Mouse (Mus musculus) stomach, embryonic 14.5 days (tissue): ENCODE results near the gene Ggt7. TPM values are rescaled to one million over a fixed set of nuclear protein-coding genes. Genes with fewer than 3 reads are reported as not detected.
"Not testable (repeated sequence)": the region's sequence is repeated elsewhere in the genome, so short reads cannot be mapped to it uniquely, and the experiment has no call there.

Source experiments
- ATAC-seq: fragments of 200-750 bp; cut with Nextera tagmentation; 2 replicates; pipeline ENCODE4 v1.8.0; 2017; ENCODE audit warnings: low read depth, moderate TSS enrichment; ENCODE audit not compliant: insufficient number of reproducible peaks, insufficient read depth, low FRiP score
- H3K27ac ChIP-seq: fragments of 300-500 bp; sonication (generic); 2 replicates; pipeline ENCODE4 v1.5.1; 2014; ENCODE audit warnings: mild to moderate bottlenecking, low read length, moderate library complexity, mixed read lengths
- H3K27me3 ChIP-seq: fragments of 300-500 bp; sonication (generic); 2 replicates; pipeline ENCODE4 v1.6.1; 2014; ENCODE audit warnings: low read length, control low read depth, mixed read lengths; ENCODE audit not compliant: control insufficient read depth, insufficient read depth
- H3K36me3 ChIP-seq: fragments of 300-500 bp; sonication (generic); 2 replicates; pipeline ENCODE4 v1.6.1; 2014; ENCODE audit warnings: mild to moderate bottlenecking, control low read depth, low read length, moderate library complexity, mixed read lengths; ENCODE audit not compliant: control insufficient read depth, insufficient read depth
- H3K4me1 ChIP-seq: fragments of 300-500 bp; sonication (generic); 2 replicates; pipeline ENCODE4 v1.6.1; 2014; ENCODE audit warnings: low read length, control low read depth, mixed read lengths; ENCODE audit not compliant: control insufficient read depth, insufficient read depth
- H3K4me2 ChIP-seq: fragments of 300-500 bp; sonication (generic); replicated peaks from 2 replicates; pipeline ENCODE4 v1.6.1; 2014; ENCODE audit warnings: low read depth, low read length, control low read depth
- H3K4me3 ChIP-seq: fragments of 300-500 bp; sonication (generic); 2 replicates; pipeline ENCODE4 v1.5.1; 2014; ENCODE audit warnings: low read depth, low read length, control low read depth
- H3K9ac ChIP-seq: fragments of 300-500 bp; sonication (generic); replicated peaks from 2 replicates; pipeline ENCODE4 v1.6.1; 2014; ENCODE audit warnings: low read depth, mild to moderate bottlenecking, control low read depth, low read length, moderate library complexity, mixed read lengths
- H3K9me3 ChIP-seq: fragments of 300-500 bp; sonication (generic); 2 replicates; pipeline ENCODE4 v1.6.1; 2016; ENCODE audit warnings: low read depth, low read length, control low read depth; ENCODE audit not compliant: control insufficient read depth
- WGBS: fragments of 180-500 bp; shearing (Covaris S2); extraction: QIAGEN DNeasy Blood & Tissue Kit; methylation state at CpG from one replicate; pipeline ENCODE4 v1.1.7; 2014; 5-methylcytosine and 5-hydroxymethylcytosine counted together
- polyA plus RNA-seq: library from polyadenylated mRNA; unstranded; fragments of >200 nt; fragmentation: Nextera tagmentation; extraction: Ambion mirVana; gene quantifications from 2 replicates; pipeline ENCODE4 v1.2.1, GENCODE M21; 2014

Ggt7 gene
- polyA plus RNA-seq, 1 experiment from 2014 or later, result 2.4 TPM

DNA sequence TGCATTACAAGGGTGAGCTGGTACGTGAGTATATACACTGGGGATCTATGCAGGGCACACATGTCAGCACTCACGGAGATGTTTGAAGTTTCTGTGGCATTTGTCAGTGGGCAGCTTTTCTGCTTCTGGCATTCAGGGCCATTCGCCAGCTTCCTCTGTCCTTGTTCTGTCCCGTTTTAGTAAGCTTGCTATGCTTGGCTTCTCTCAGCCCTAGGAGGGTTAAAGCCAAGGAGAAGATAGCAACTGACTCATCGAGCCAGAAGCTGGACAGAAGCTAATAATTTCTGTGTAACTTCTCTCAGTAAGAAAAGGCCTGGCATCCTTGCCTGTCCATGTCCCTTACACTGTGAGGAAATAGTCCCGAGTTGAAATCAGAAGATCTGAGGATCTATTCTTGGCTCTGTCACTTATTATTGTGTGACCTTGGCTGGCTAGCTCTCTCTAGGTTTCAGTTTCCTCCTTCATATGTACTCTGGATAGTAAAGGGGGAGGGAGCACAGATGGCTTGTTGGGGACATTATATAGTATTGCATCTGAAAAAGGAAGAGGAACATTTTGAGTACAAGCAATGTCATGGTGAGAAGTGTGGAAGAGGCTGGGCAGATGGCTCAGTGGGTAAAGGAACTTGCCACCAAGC, 22.9 kb upstream of the Ggt7 start:
- no peak overlapping the region for H3K4me2 ChIP-seq
- H3K9me3 ChIP-seq, result no peaks in the 10 kb centered on the region
- no peak overlapping the region for H3K9ac ChIP-seq
- no peak overlapping the region for H3K27ac ChIP-seq
- H3K36me3 ChIP-seq, result no peaks in the 10 kb centered on the region
- 72% methylated on average over 6 of the region's 6 CpGs for whole genome bisulfite sequencing
- no peaks in the 10 kb centered on the region for H3K27me3 ChIP-seq
- no peak overlapping the region for H3K4me3 ChIP-seq
- ATAC-seq, result no peak
- H3K4me1 ChIP-seq, result no peaks in the 10 kb centered on the region

DNA sequence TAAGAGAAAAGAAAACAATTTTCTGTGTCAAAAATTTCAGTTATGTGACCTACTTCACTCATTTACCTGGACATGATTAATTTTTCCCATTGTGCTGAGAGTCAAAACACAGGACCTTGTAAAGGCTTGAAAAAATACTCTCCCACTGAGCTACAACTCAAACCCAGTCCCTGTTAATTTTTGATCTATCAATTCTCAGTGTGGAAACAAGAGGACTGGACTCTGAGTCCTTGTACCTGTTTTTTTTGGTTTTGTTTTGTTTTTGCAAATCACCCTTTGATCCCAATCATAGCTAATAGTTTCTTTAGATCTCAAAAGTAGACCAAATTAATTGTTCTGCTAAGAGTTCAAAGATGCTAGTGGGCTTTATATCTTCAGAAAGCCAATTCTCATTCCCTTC, 21.7 kb upstream of the Ggt7 start:
- Histone ChIP-seq H3K36me3 (no peaks in the 10 kb centered on the region), H3K9me3 (no peaks in the 10 kb centered on the region), H3K27me3 (no peaks in the 10 kb centered on the region), H3K27ac (no peak overlapping the region), H3K4me3 (no peak overlapping the region), H3K9ac (no peak overlapping the region), H3K4me1 (no peaks in the 10 kb centered on the region), H3K4me2 (no peak overlapping the region)
- ATAC-seq, result no peak

DNA sequence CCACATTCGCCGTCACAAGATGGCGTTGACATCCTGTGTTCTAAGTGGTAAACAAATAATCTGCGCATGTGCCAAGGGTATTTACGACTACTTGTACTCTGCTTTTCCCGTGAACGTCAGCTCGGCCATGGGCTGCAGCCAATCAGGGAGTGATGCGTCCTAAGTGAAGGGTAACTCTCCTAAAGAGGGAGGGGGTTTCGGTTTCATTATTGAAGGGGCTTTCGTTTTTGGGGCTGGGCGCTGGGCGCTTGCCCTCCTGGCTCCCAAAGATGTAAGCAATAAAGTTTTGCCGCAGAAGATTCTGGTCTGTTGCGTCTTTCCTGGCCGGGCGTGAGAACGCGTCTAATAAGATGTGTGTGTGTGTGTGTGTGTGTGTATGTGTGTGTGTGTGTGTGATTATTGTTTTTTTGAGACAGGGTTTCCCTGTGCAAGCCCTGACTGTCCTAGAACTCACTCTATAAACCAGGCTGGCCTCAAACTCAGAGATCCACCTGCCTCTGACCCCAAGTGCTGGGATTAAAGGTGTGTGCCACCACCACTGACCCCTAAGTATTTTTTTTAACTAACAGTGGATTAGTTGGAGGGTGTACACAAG, 20.5 kb upstream of the Ggt7 start:
- H3K4me3 ChIP-seq, H3K27me3 ChIP-seq, H3K36me3 ChIP-seq, H3K9ac ChIP-seq, ATAC-seq, H3K9me3 ChIP-seq, H3K4me2 ChIP-seq, H3K4me1 ChIP-seq, H3K27ac ChIP-seq: not testable (repeated sequence)
- WGBS, result 75% methylated on average over 14 of the region's 19 CpGs

DNA sequence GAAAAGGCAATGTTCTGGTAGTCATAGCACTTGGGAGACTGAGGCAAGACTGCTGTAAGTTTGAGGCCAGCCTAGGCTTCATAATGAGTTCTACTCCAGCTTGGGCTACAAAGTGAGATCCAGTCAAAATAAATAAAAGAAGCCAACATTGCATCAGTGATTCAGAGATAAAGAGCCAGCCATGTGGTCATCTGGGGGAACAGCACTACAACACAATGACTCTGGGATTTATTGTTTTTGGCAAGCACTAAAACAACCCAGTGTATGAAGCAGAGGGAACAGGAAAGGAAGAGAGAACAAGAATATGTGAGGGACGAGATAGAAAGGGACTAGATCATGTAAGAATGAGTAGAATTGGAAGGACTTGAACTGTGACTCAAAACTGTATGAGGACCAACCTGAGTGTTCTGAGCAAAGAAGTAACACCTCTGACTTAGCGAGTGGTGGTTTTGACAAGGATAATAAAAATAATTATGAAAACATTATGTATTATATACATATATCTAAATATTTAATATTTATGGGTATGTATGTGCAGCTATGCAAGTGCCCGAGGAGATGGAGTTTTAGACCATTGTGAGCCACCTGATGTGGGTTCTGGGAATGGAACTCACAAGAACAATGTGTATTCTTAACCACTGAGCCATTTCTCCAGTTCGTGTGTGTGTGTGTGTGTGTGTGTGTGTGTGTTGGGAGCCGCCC, 19.9 kb upstream of the Ggt7 start:
- WGBS, result 82% methylated on average over 5 of the region's 5 CpGs
- no peak overlapping the region for H3K9ac ChIP-seq
- ATAC-seq, result no peak
- no peak overlapping the region for H3K27ac ChIP-seq
- no peak overlapping the region for H3K4me2 ChIP-seq
- H3K27me3 ChIP-seq, result no peaks in the 10 kb centered on the region
- H3K4me1 ChIP-seq, result no peaks in the 10 kb centered on the region
- no peaks in the 10 kb centered on the region for H3K36me3 ChIP-seq
- H3K9me3 ChIP-seq, result no peaks in the 10 kb centered on the region
- no peak overlapping the region for H3K4me3 ChIP-seq

DNA sequence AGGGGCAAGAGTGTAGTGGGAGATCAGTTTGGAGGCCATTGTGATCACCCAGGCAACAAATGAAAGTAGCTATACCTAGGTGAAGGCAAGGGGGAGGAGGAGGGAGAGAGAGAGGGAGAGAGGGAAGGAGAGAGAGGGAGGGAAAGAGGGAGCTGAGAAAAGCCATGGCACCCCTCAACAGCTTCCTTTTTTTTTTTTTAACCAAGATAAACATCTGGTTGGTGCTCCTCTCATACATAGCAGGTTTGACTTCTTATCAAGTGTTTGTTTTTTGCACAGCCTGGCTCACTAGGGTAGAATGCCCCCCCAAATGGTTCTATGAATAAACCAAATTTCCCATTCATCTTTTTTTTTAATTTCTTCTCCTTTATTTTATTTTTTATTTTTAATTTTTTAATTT, 18.3 kb upstream of the Ggt7 start:
- H3K36me3 ChIP-seq, result no peaks in the 10 kb centered on the region
- no peak for ATAC-seq
- H3K9me3 ChIP-seq, result no peaks in the 10 kb centered on the region
- no peak overlapping the region for H3K9ac ChIP-seq
- H3K4me2 ChIP-seq, result no peak overlapping the region
- no peak overlapping the region for H3K4me3 ChIP-seq
- H3K27me3 ChIP-seq, result no peaks in the 10 kb centered on the region
- H3K4me1 ChIP-seq, result no peaks in the 10 kb centered on the region
- no peak overlapping the region for H3K27ac ChIP-seq

DNA sequence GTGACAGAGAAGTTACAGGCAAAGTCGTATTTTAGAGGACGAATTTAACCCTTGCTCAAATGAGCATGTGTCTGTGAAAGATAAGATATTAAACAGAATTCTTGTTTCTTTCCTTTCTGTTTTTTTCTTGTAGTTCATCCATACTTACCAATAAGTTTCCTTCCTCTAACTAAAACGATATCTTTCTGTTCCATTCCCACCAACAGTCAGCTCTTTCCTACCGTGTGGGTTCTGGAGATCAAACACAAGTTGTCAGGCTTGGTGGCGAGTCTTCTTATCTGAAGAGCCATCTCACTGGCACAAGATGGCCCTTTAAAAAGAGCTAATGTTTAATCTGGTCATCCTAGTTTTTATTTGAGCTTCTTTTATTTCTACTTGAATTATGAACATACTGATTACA, 9.3 kb upstream of the Ggt7 start:
- H3K27ac ChIP-seq, result no peak overlapping the region
- WGBS, result 65% methylated on average over 5 of the region's 5 CpGs
- no peak for ATAC-seq

DNA sequence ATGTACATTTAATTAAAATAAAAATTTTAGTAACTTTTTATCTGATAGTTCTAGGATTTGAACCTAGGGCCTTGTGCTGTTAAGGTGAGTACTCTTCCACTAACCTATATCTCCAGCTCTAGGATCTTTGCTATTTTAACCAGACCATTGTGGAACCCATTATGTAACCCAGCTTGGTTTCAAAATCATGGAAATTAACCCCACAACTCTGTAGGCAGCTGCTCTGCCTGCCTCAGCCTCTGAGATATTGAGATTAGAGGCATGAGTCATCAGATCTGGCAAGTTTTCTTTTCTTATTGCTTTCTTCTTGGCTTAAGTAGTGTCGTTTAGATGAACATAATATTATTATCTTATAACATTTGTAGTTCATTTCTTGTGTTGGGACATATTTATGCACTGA, 6.3 kb upstream of the Ggt7 start:
- no peak overlapping the region for H3K4me3 ChIP-seq
- H3K27ac ChIP-seq, result no peak overlapping the region
- H3K36me3 ChIP-seq, result no peaks in the 10 kb centered on the region
- no peaks in the 10 kb centered on the region for H3K4me1 ChIP-seq
- no peak for ATAC-seq
- no peak overlapping the region for H3K4me2 ChIP-seq
- no peaks in the 10 kb centered on the region for H3K9me3 ChIP-seq
- no peak overlapping the region for H3K9ac ChIP-seq
- WGBS, result 65% methylated on average over 1 of the region's 1 CpGs
- no peaks in the 10 kb centered on the region for H3K27me3 ChIP-seq

More for the DNA sequence above, 9.3 kb upstream of the Ggt7 start:
- no peaks in the 10 kb centered on the region for H3K36me3 ChIP-seq
- H3K4me1 ChIP-seq, result no peaks in the 10 kb centered on the region
- H3K27me3 ChIP-seq, result no peaks in the 10 kb centered on the region
- no peak overlapping the region for H3K4me2 ChIP-seq
- H3K4me3 ChIP-seq, result no peak overlapping the region
- no peaks in the 10 kb centered on the region for H3K9me3 ChIP-seq
- no peak overlapping the region for H3K9ac ChIP-seq

DNA sequence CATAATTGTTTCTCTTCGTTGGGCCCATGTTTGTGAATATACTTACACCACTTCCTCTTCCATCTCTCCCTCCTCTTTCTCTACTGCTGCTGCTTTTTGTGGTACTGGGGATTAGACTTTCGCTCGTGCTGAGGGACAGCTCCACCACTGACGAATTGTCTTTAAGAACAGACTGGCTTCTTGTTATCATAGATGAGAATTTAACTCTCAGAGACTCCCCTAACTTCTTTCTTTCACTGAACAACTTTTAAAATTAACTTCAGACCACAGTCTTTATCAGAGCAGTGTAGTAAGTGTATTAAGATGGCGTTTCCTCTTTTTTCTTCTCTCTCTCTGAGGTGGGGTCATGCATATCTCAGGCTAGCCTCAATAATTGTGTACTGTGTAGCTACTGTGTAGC, 5.7 kb upstream of the Ggt7 start:
- H3K4me3 ChIP-seq, result no peak overlapping the region
- ATAC-seq, result no peak
- no peak overlapping the region for H3K27ac ChIP-seq
- no peaks in the 10 kb centered on the region for H3K9me3 ChIP-seq
- no peaks in the 10 kb centered on the region for H3K27me3 ChIP-seq
- WGBS, result 57% methylated on average over 5 of the region's 5 CpGs
- H3K4me2 ChIP-seq, result no peak overlapping the region
- no peak overlapping the region for H3K9ac ChIP-seq
- H3K4me1 ChIP-seq, result no peaks in the 10 kb centered on the region
- H3K36me3 ChIP-seq, result no peaks in the 10 kb centered on the region
